Mouse (Mus musculus): ENCODE measurements around the gene Cul7. TPM values are rescaled to one million over a fixed set of nuclear protein-coding genes. Genes with fewer than 3 reads are reported as not detected.

Gene Cul7
- polyA plus RNA-seq, 1 experiment from 2014 or later: 10.9 TPM

GRCm38 (mm10) chr17:46648436-46648835, 1.7 kb upstream of the Cul7 start:
- Histone ChIP-seq H3K9ac (no peak overlapping the region), H3K36me3 (peaks cover 28% of the 10 kb centered on the region), H3K4me2 (no peak overlapping the region), H3K4me1 (replicated peaks) (peaks cover 65% of the 10 kb centered on the region), H3K27ac (no peak overlapping the region), H3K27me3 (no peaks in the 10 kb centered on the region), H3K9me3 (replicated peaks) (no peaks in the 10 kb centered on the region), H3K4me3 (replicated peaks) (no peak overlapping the region)
- ATAC-seq (ENCODE audit: low read depth): no peak
- WGBS (ENCODE audit: insufficient replicate concordance): 87% methylated on average over 9 of the region's 9 CpGs
- no peak for DNase-seq

- Histone ChIP-seq H3K9ac (peak overlapping the region; percentile 83), H3K4me1 (replicated peaks) (peaks cover 56% of the 10 kb centered on the region), H3K9me3 (replicated peaks) (no peaks in the 10 kb centered on the region), H3K4me3 (replicated peaks) (peak overlapping the region; percentile 73), H3K27me3 (no peaks in the 10 kb centered on the region), H3K4me2 (peak overlapping the region; percentile 98), H3K27ac (peak overlapping the region; percentile 83), H3K36me3 (peaks cover 42% of the 10 kb centered on the region)
- WGBS (ENCODE audit: insufficient replicate concordance): 22% methylated on average over 15 of the region's 15 CpGs
- DNase-seq (no peak), ATAC-seq (ENCODE audit: low read depth) (no peak)
Measured at GRCm38 (mm10) chr17:46649811-46650210, 326 bp upstream of the Cul7 start.

GRCm38 (mm10) chr17:46651292-46651691, 1.2 kb downstream of the Cul7 start:
- Histone ChIP-seq H3K9me3 (replicated peaks) (no peaks in the 10 kb centered on the region), H3K4me3 (replicated peaks) (peak overlapping the region; percentile 73), H3K36me3 (peaks cover 50% of the 10 kb centered on the region), H3K9ac (peak overlapping the region; percentile 83), H3K27me3 (no peaks in the 10 kb centered on the region), H3K27ac (peak overlapping the region; percentile 83; the same call in 1 of the 2 replicates), H3K4me2 (peak overlapping the region; percentile 98), H3K4me1 (replicated peaks) (peaks cover 56% of the 10 kb centered on the region)
- ATAC-seq (ENCODE audit: low read depth) (no peak), DNase-seq (no peak)
- WGBS (ENCODE audit: insufficient replicate concordance): 70% methylated on average over 17 of the region's 17 CpGs

GRCm38 (mm10) chr17:46651755-46652547, 1.8 kb downstream of the Cul7 start:
- H3K4me1 ChIP-seq (replicated peaks): peaks cover 56% of the 10 kb centered on the region

GRCm38 (mm10) chr17:46656054-46656453, 5.9 kb downstream of the Cul7 start:
- Histone ChIP-seq H3K9ac (no peak overlapping the region), H3K9me3 (replicated peaks) (no peaks in the 10 kb centered on the region), H3K27me3 (no peaks in the 10 kb centered on the region), H3K4me2 (no peak overlapping the region), H3K36me3 (peaks cover 76% of the 10 kb centered on the region), H3K4me1 (replicated peaks) (peaks cover 34% of the 10 kb centered on the region), H3K4me3 (replicated peaks) (no peak overlapping the region), H3K27ac (no peak overlapping the region)
- ATAC-seq (ENCODE audit: low read depth) (no peak), DNase-seq (no peak)
- WGBS (ENCODE audit: insufficient replicate concordance): 68% methylated on average over 6 of the region's 6 CpGs

More at GRCm38 (mm10) chr17:46651755-46652547, 1.8 kb downstream of the Cul7 start:
- Histone ChIP-seq H3K27me3 (no peaks in the 10 kb centered on the region), H3K4me3 (replicated peaks) (peak overlapping the region; percentile 73), H3K9me3 (replicated peaks) (no peaks in the 10 kb centered on the region), H3K27ac (no peak overlapping the region), H3K4me2 (peak overlapping the region; percentile 98), H3K9ac (peak overlapping the region; percentile 83), H3K36me3 (peaks cover 54% of the 10 kb centered on the region)
- WGBS (ENCODE audit: insufficient replicate concordance): 74% methylated on average over 20 of the region's 20 CpGs
- no peak for ATAC-seq (ENCODE audit: low read depth)
- DNase-seq: no peak

- no peak for ATAC-seq (ENCODE audit: low read depth)
Measured at GRCm38 (mm10) chr17:46661351-46661750, 11.2 kb downstream of the Cul7 start.

GRCm38 (mm10) chr17:46661981-46662380, 11.8 kb downstream of the Cul7 start:
- no peak for ATAC-seq (ENCODE audit: low read depth)
- Histone ChIP-seq H3K27me3 (no peaks in the 10 kb centered on the region), H3K9ac (no peak overlapping the region), H3K4me2 (no peak overlapping the region), H3K4me1 (replicated peaks) (peaks cover 2% of the 10 kb centered on the region; the same call in 1 of the 2 replicates), H3K27ac (no peak overlapping the region), H3K36me3 (peaks cover 93% of the 10 kb centered on the region), H3K9me3 (replicated peaks) (no peaks in the 10 kb centered on the region), H3K4me3 (replicated peaks) (no peak overlapping the region)
- DNase-seq: no peak
- 91% methylated on average over 12 of the region's 12 CpGs for WGBS (ENCODE audit: insufficient replicate concordance)

More at GRCm38 (mm10) chr17:46661351-46661750, 11.2 kb downstream of the Cul7 start:
- peaks cover 91% of the 10 kb centered on the region for H3K36me3 ChIP-seq
- no peak overlapping the region for H3K27ac ChIP-seq
- no peaks in the 10 kb centered on the region for H3K27me3 ChIP-seq
- no peak overlapping the region for H3K4me2 ChIP-seq
- peaks cover 7% of the 10 kb centered on the region; the same call in 1 of the 2 replicates for H3K4me1 ChIP-seq (replicated peaks)
- no peak overlapping the region for H3K9ac ChIP-seq
- DNase-seq: no peak
- H3K4me3 ChIP-seq (replicated peaks): no peak overlapping the region
- no peaks in the 10 kb centered on the region for H3K9me3 ChIP-seq (replicated peaks)
- 86% methylated on average over 9 of the region's 9 CpGs for WGBS (ENCODE audit: insufficient replicate concordance)

- no peak overlapping the region for H3K4me3 ChIP-seq (replicated peaks)
- H3K9me3 ChIP-seq (replicated peaks): no peaks in the 10 kb centered on the region
- H3K4me1 ChIP-seq (replicated peaks): no peaks in the 10 kb centered on the region
- DNase-seq (no peak), ATAC-seq (ENCODE audit: low read depth) (no peak)
- no peak overlapping the region for H3K4me2 ChIP-seq
- H3K9ac ChIP-seq: no peak overlapping the region
- peaks cover 91% of the 10 kb centered on the region for H3K36me3 ChIP-seq
- H3K27ac ChIP-seq: no peak overlapping the region
- no peaks in the 10 kb centered on the region for H3K27me3 ChIP-seq
- WGBS (ENCODE audit: insufficient replicate concordance): 76% methylated on average over 5 of the region's 5 CpGs
Measured at GRCm38 (mm10) chr17:46662730-46663129, 12.6 kb downstream of the Cul7 start.

GRCm38 (mm10) chr17:46667712-46668111, 17.6 kb downstream of the Cul7 start:
- no peaks in the 10 kb centered on the region for H3K9me3 ChIP-seq (replicated peaks)
- H3K27ac ChIP-seq: no peak overlapping the region
- H3K9ac ChIP-seq: no peak overlapping the region
- H3K4me3 ChIP-seq (replicated peaks): no peak overlapping the region
- no peaks in the 10 kb centered on the region for H3K27me3 ChIP-seq
- DNase-seq (no peak), ATAC-seq (ENCODE audit: low read depth) (no peak)
- WGBS (ENCODE audit: insufficient replicate concordance): 87% methylated on average over 16 of the region's 16 CpGs
- H3K4me2 ChIP-seq: no peak overlapping the region
- H3K36me3 ChIP-seq: peaks cover 71% of the 10 kb centered on the region
- peaks cover 7% of the 10 kb centered on the region for H3K4me1 ChIP-seq (replicated peaks)

- H3K4me1 ChIP-seq (replicated peaks): peaks cover 25% of the 10 kb centered on the region
- DNase-seq (no peak), ATAC-seq (ENCODE audit: low read depth) (no peak)
- no peaks in the 10 kb centered on the region for H3K27me3 ChIP-seq
- no peak overlapping the region for H3K9ac ChIP-seq
- H3K4me3 ChIP-seq (replicated peaks): no peak overlapping the region
- WGBS (ENCODE audit: insufficient replicate concordance): 93% methylated on average over 10 of the region's 10 CpGs
- H3K4me2 ChIP-seq: no peak overlapping the region
- H3K9me3 ChIP-seq (replicated peaks): no peaks in the 10 kb centered on the region
- peaks cover 55% of the 10 kb centered on the region for H3K36me3 ChIP-seq
- no peak overlapping the region; the same call in 1 of the 2 replicates for H3K27ac ChIP-seq
Measured at GRCm38 (mm10) chr17:46669911-46670310, 19.8 kb downstream of the Cul7 start.

GRCm38 (mm10) chr17:46673850-46674529, 23.9 kb downstream of the Cul7 start, which contains the start of gene Rrp36:
TSS of gene Rrp36 (minus strand) at chr17:46674352.
- peak within 1 kb of the TSS; percentile 83 for H3K9ac ChIP-seq
- peak; percentile 94 for ATAC-seq (ENCODE audit: low read depth)
- peak; percentile 85 for DNase-seq
- H3K4me3 ChIP-seq (replicated peaks): peak within 1 kb of the TSS; percentile 85
- peak within 1 kb of the TSS; percentile 86 for H3K4me2 ChIP-seq
- WGBS (ENCODE audit: insufficient replicate concordance): under 1% methylated on average over 43 of the region's 43 CpGs
- peaks cover 63% of the 10 kb centered on the region for H3K36me3 ChIP-seq
- H3K27ac ChIP-seq: peak within 1 kb of the TSS; percentile 87
- no peaks in the 10 kb centered on the region for H3K27me3 ChIP-seq
- no peaks in the 10 kb centered on the region for H3K9me3 ChIP-seq (replicated peaks)
- H3K4me1 ChIP-seq (replicated peaks): peaks cover 43% of the 10 kb centered on the region
